Mouse (Mus musculus): ENCODE results near the gene Pgm1.

GRCm38 (mm10) chr4:99988771-99989170 lies 59.6 kb downstream of the Pgm1 start:
- TF ChIP-seq CTCF (IDR thresholded peaks at IDR 0.05) (no peak), EP300 (IDR thresholded peaks at IDR 0.05) (no peak)
